Mouse (Mus musculus) regulatory T cell (primary cell): ENCODE data around the gene Dus1l.
"Not testable (repeated sequence)": the region's sequence is repeated elsewhere in the genome, so short reads cannot be mapped to it uniquely, and the experiment has no call there.

Experiments
- in situ Hi-C: fragments of 300-600 bp; cut with MboI, MseI; formaldehyde crosslinking; loops from one replicate; pipeline ENCODE4 v1.15.1; 2025; ENCODE audit warnings: high pct_unique_total_duplicates

The Dus1l gene

DNA sequence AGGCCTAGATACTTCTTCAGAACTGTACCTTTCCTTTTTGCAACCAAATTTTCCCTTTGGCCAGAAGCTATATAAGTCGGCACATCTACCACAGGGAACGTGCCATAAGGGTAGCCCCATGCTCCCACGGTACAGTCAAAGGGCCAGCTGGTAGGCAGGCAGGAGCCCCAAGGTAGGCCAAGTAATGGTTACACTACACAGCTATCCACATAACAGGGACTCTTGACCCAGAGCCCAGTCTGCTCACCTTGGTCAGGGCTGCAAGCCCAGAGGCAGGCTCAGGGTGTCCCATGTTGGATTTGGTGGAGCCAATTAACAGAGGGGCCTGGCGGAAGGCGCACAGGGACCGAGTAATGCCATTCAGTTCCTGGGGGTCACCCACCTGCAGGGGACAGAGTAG, 23.4 kb upstream of the Dus1l start:
- in situ Hi-C loops = no loop called here

DNA sequence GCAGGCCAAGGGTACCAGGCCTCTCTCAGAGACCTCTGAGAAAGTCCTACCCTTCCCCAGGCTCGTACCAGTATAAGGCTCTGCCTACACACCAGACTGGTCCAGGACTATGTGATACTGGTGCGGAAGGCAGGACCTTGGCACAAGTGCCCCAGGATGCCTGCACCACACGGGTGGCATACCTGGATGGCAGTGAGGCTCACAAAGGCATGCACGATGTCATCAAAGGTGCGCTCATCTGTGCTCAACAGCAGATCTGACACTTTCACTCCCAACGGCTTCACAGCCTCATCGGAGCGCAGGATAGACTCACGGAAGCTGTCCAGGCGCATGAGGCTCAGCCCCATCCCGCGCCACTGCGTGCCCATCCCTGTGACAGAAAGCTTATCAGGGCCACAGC, 22.0 kb upstream of the Dus1l start:
- in situ Hi-C loops = no loop called here

DNA sequence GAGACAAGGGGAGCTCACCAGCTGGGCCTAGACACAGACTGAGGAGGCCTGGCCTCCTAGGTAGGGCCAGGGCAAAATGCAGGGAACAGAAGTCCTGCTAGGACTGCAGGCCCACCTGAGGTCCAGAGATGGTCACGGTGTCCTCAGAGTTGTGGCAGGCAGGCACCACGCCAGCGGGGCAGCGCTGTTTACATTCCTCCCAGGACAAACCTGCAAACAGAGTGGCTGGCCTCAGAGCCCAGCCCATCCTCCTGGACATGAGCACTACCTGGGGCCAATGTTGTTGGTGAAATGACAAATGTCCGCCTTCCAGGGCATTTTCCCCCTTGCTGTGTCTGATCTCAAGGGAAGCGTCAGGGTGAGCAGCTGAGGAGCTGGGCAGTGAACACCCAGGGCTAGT, 21.2 kb upstream of the Dus1l start:
- in situ Hi-C loops = no loop called here

DNA sequence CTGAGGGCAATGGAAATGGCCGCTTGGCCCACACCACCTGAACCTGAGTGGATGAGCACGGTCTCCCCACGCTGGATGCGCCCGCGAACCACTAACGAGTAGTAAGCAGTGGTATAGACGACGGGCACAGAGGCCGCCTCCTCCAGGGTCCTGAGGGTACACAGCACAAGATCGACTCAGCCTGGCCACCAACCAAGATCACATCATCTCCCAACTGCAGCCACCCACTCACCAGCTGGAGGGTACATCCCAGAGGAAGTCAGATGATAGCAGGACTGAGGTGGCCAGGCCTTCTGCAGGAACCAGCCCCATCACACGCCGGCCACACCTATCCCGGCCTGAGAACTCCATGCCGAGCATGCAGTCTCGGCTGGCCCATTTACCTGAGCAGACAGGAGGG, 15.9 kb upstream of the Dus1l start:
- in situ Hi-C loops = no loop called here

- in situ Hi-C loops = no loop called here
Observed at GRCm38 (mm10) chr11:120808010-120808409, 11.8 kb upstream of the Dus1l start.

- in situ Hi-C loops = no loop called here
Observed at GRCm38 (mm10) chr11:120805375-120806298, 9.4 kb upstream of the Dus1l start.

DNA sequence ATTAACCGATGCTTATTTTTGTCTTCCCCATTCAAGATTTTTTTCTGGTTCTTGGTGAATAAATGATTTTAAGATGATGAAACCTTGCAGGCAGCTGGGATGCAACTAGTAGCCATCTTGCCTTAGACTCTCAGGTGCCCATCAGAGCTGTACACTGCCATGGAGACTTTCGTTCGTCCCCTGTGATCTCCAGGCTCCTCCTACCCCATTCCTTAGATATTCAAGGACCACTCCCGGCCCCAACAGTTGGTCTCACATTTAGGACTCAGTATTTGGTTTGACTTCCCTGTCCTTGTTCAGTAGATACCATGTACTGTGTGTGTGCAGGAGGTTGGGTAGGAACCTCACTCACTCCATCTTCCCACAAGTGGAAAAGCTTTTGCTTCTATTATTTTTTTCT, 8.6 kb upstream of the Dus1l start:
- in situ Hi-C loops = no loop called here

DNA sequence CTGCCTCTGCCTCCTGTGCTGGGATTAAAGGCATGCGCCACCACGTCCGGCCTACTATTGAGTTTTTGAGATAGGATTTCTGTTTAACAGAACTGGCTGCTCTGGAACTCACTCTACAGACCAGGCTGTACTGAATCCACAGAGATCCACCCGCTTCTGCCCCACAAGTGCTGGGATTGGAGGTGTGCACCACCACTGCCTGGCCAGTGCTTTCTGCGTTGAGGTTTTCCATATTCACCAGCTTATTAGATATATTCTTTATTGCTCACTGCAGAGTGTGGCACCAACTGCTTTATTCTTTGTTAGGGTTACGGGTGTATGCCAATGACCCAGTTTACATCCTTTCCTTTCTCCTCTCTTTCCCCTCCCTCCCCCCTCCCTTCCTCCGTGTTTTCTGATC, 8.1 kb upstream of the Dus1l start:
- in situ Hi-C loops = no loop called here

DNA sequence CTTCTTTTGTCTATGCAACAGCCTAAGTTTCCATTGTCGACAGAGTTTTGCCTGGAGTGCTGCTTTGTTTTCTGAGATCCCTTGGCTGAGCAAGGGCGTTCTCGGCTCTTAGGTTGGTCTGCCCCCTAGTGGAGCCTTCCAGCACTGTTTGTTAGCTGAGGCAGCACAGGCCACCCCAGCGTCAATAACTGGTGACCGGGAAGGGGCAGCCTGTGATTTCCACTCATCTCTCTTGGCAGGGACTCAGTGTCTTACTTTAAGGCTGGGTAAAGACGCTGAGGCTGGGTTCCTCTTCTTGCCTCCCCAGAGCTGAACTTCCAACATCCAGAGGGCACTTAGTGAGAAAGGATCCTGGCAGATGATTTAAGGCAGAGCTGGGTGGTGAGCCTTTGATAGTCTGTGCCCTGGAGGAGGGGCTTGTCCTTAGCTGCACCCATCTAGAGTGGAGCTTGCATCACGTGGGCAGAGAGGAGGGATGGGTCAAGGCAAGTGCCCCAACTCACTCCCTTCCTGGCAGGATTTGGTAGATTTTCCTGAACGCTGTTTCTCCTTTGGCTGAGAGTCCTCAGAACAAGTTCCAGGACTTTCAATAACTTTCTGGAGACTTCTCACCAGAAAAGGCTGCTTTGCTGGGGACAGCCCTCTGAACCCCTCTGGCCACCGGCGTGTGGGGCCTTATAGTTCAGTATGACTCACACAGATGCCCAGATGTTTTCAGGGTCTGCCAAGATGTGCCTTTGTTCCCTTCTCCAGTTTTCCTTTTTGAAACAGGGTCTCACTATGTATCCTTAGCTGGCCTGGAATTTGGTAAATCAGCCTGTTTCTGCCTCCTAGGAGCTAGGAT, 4.1 kb upstream of the Dus1l start:
- in situ Hi-C loops = no loop called here

DNA sequence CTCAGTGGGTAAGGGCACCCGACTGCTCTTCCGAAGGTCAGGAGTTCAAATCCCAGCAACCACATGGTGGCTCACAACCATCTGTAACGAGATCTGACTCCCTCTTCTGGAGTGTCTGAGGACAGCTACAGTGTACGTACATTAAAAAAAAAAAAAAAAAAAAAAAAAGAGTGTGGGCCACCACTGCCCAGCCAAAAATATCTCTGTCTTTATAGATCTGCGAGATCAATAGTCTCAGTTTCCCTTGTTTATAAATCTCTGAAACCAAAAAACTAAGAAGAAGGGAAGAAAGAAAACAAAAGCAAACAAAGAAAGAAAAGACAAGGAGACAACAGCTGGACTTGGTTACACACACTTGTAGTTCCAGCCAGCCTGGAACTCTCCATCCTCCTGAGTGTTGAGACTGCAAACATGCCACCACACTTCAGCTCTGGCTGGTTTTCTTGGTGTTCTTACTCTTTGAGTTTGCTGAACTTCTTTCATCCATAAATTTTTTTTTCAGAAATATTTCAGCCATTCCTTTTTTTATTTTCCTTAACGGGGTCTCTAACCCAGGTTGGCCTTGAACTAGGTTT, 3.2 kb upstream of the Dus1l start:
- in situ Hi-C loops = no loop called here

DNA sequence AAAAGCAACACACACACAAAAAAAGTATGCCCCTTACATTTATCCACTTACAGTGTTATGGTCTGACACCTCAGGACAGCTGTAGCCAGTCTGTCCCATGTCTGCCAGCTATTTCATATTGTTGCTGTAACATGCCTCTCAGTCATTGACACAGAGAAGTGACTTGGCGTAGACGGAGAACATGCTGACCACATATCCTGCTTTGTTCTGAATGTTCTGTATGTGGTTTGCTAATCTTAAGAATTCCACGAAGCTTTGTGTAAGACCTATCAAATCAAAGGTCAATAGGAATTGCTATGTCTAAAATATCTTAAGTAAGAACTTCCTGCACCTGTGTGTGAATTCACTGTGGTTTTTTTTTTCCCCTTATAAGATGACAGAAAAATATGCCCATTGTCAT, 2.0 kb upstream of the Dus1l start:
- in situ Hi-C loops = no loop called here

GRCm38 (mm10) chr11:120796614-120796946, 377 bp upstream of the Dus1l start:
- in situ Hi-C loops = no loop called here

DNA sequence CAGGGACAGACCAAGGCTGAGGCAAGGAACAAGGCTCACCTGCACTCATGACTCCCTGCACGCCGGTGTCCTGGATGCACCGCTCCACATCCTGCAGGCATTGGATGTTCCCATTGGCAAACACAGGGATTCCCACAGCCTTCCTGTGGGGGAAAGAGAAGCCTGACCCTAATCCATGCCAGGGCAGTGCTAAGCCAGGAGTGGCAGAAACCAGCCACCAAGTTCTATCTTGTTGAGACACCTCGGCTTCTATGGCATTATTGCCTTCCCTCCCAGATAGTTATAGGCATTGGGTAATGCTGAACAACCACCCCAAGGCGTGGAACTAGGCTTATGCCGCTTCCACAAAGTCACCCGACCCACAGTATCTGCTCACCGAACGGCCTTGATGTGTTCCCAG, 3.6 kb downstream of the Dus1l start:
- in situ Hi-C loops = no loop called here

GRCm38 (mm10) chr11:120789810-120790209, 6.4 kb downstream of the Dus1l start:
- in situ Hi-C loops = no loop called here

DNA sequence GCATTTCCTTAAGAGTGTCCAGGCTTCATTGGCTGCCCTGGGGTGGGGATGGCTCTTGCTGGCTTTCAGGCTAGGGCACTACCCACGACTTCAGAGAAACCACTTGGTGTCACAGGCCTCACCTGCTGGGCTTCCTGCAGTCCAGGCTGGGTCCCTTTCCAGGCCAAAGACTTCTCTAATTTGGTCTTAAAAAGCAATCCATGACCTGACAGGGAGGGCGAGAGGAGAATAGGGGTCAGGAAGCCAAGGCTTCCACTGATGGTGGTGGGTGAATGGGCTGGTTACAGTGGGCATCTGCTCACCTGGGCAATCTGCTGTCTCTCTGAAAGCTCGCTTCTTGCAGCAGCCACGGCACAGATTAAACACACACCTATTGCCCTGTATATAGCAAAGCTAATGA, 6.8 kb downstream of the Dus1l start:
- in situ Hi-C loops = no loop called here

DNA sequence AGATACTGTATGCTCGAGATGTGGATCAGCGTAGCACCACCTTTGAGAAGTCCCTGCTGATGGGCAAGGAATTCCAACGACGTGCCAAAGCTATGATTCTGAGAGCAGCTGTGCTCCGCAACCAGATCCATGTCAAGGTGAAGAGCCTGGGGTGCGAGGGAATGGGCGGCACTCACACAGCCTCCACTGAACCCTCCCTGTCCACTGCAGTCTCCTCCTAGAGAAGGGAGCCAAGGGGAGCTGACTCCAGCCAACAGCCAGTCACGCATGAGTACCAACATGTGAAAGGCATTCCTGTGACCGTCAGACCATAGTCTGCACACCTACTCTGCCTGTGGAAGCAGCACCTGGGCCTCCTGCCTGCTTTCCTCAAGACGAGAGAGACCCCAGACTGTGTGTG, 7.7 kb downstream of the Dus1l start:
- in situ Hi-C loops = not testable (repeated sequence)

DNA sequence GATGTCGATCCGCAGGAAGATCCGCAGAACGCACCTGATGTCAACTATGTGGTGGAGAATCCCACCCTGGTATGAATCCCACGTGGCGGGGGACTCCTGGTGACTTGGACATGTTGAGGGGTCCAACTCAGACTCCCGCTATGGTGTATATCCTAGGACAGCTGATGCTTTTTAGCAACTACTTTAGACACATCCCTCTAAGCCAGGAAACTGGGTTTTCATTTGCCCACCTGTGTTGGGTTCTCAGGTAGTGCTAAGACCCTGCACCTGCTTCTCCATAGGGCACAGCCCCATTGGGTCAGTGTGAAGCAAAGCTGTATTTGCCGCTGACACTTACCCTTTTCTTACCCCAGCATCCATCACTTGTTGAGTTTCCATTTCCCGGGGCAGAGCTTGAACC, 11.1 kb downstream of the Dus1l start:
- in situ Hi-C loops = no loop called here

- in situ Hi-C loops = no loop called here
Observed at GRCm38 (mm10) chr11:120784064-120784791, 12.0 kb downstream of the Dus1l start, which contains the start of the genes Rfng and Gps1. Rfng (minus strand) TSS chr11:120784207. Gps1 (plus strand) TSS chr11:120784272.

DNA sequence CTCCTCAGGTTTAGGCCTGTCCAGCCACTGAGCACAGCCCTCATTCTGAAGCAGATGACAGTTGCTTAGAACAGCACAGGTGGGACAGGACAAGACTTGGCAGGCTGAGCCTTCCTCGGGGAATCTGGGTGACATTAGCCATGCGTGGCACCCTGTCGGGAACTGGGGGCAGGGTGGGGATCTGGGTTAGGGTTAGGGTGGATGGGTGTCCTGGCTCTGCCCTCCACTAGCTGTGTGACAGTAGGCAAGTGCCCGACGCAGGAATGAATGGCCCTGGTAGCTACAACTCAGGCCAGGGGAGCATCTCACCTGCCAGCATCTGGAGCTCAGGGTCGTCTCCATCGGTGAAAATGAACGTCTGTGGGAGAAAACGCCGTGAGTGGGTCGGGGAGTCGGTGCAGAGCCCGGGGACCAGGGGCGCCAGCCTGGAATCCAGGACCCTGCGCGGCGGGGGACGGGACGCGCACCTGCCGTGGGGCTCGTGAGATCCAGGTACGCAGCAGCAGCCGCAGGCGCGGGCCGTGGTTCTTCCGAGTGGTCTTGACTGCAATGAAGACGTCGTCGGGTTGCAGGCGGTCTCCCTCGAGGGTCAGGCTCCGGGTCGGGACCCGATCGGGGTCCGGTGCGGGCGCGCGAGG, 12.7 kb downstream of the Dus1l start:
- in situ Hi-C loops = no loop called here

DNA sequence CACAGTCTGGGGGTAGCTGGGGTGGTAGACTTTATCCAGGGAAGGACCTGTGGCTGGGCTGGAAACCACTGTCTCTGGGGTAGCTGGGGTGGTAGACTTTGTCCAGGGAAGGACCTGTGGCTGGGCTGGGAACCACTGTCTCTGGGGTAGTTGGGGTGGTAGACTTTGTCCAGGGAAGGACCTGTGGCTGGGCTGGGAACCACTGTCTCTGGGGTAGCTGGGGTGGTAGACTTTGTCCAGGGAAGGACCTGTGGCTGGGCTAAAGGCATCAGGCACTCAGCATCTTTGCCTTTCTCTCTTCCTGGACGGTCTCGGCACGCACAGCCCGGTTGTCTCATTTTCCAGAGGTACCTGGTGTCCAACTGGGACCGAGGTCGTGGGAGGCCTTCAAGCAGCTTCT, 14.8 kb downstream of the Dus1l start:
- in situ Hi-C loops = not testable (repeated sequence)

DNA sequence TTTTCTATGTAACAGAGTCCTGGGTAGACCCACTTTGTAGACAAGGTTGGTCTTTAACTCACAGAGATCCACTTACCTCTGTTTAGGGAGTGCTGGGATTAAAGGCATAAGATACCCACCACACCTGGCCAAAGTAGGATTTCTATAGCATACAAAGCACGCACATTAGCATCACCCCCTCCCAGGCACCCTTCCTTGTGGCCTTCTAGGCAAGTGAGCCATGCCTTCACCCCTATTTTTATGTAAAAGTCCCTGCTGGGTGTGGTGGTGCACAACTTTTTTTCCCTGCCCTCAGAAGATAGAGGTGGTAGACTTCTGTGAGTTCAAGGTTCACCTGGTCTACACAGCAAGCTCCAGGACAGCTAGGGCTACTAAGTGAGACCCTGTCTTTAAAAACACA, 16.3 kb downstream of the Dus1l start:
- in situ Hi-C loops = no loop called here
